Mouse (Mus musculus): Measurements from ENCODE around the gene Abcg2. TPM values are rescaled to one million over a fixed set of nuclear protein-coding genes. Genes with fewer than 3 reads are reported as not detected.

Abcg2 gene
- total RNA-seq, 2 experiments from 2014 or later: 17.2 to 20.0 TPM

- DNase-seq (ENCODE audit: low spot score in 2 of 2): no peak
Measured at GRCm38 (mm10) chr6:58632419-58632818, 48.1 kb downstream of the Abcg2 start.

- no peak for DNase-seq (ENCODE audit: low spot score in 2 of 2)
Measured at GRCm38 (mm10) chr6:58633731-58634130, 49.4 kb downstream of the Abcg2 start.

GRCm38 (mm10) chr6:58638566-58638965 lies 54.2 kb downstream of the Abcg2 start:
- no peak for DNase-seq (ENCODE audit: low spot score in 2 of 2)

- DNase-seq (ENCODE audit: low spot score in 2 of 2): no peak
Measured at GRCm38 (mm10) chr6:58639391-58639790, 55.1 kb downstream of the Abcg2 start.

DNA sequence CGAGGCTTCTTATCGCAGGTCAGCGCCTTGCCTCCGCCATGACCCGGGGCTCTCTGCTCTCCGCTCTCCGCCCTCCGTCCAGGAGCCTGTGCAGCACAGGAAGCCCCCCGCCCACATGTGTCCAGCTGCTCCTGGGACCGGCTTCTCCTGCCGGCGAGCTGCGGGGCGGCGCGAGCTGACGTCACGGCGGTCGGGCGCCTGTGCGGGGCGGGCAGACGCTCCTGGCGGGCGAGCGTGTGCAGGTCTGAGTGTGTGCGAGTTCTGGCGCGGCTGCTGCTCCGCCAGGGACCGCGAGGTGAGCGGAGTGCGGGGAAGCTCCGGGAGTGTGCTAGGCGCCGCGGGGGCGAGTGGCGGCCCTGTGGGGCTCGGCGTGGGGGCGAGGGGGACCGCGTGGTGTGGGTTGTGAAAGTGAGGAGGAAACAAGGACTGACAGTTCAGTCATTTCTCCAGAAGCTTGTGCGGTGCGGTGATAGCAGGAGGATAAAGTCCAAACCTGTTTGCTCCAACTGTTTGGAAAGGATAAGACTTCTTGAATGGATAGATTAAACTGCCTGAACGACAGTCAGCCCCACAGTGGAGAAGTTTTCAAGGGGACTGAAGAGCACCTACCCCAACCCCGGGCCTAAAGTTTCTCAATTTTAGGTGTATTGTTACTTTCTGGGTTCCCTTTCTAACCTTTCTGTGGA lies 56.2 kb downstream of the Abcg2 start:
- DNase-seq (ENCODE audit: low spot score in 2 of 2): peak; percentile 72 to 80

DNA sequence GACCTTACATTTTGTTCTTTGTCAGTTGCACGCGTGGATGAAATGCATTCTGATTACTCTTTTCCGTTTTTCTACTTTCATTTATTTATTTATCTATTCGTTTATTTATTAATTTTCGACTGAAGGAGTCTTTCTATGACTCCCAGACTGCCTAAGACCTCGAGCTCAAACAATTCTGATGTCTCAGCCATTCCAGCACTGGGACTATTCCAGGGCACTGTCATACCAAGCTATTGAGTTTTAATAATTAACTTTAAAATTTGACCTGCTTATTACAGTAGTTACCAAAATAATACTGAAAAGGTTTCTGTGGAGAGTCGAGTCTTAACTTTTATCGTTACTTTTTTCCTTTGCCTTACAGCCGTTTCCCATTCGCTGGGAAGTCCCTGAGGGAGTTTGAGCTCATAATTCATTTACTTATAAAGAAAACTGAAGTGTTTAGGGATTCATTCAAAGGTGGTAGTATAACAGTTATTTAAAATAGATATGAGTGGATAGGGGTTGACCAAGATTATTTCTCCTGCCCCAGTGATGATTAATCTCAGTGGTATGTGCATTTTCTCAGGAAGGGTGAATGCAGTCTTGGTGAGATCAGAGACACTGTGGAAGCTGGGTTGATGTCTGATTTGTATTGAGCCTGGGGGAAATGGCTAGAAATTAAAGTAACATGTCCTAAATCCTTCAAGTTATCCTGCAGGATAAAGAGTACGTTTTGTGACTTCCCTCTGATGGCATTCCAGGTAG lies 56.9 kb downstream of the Abcg2 start:
- DNase-seq (ENCODE audit: low spot score in 2 of 2): no peak

- DNase-seq (ENCODE audit: low spot score in 2 of 2): no peak
Measured at GRCm38 (mm10) chr6:58642191-58642590, 57.9 kb downstream of the Abcg2 start.

GRCm38 (mm10) chr6:58644586-58644985 lies 60.3 kb downstream of the Abcg2 start:
- DNase-seq (ENCODE audit: low spot score in 2 of 2): no peak

- DNase-seq (ENCODE audit: low spot score in 2 of 2): no peak
Measured at GRCm38 (mm10) chr6:58648100-58648749, 63.9 kb downstream of the Abcg2 start.

DNA sequence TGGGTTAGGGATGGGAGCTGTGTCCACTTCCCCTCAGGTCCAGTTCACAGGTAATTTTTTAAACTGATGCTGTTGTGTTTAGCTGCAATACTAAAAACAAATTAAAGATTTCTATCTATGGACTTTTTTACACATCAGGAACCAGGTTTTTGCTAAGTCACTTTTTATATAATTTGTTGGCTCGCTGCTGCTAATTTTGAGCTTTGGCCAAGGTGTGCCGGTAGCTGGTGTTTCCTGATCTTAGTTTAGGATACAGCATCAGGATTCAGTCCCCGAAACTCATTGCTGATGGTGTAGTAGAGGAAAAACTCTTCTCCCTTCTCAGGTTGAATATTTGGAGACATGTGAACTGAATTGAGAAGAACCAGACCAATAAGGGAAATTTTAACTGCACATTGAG lies 65.8 kb downstream of the Abcg2 start:
- no peak for DNase-seq (ENCODE audit: low spot score in 2 of 2)

GRCm38 (mm10) chr6:58651038-58651437 lies 66.7 kb downstream of the Abcg2 start:
- DNase-seq (ENCODE audit: low spot score in 2 of 2): no peak

DNA sequence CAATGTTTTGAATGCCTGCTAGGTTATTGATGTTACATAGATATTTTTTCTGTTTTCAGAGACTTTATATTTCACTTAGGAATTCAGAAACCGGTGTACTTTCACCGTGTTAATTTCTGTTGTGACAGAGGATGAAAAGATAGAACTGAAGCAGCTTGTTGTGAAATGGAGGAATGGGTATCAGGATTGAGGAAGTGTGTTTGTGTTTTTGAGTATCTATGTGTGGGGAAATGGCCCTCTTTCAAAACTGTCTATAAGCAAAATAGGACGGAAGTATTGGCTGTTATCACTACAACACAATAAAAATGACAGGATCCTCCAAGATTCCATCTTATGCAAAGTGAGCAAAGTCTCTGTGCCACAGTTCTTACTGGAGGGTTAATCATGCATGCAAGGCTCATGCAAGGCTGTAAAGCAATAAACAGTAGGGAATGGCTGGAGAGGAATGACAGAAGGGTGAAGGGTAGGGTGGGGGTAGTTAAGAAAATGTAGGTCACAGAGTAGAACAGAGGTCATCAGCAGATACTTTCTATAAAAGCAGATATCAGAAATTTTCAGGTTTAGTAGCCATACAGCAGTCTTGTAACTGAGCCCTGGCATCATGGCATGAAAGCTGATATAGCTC lies 76.7 kb downstream of the Abcg2 start:
- no peak for DNase-seq (ENCODE audit: low spot score in 2 of 2)

DNA sequence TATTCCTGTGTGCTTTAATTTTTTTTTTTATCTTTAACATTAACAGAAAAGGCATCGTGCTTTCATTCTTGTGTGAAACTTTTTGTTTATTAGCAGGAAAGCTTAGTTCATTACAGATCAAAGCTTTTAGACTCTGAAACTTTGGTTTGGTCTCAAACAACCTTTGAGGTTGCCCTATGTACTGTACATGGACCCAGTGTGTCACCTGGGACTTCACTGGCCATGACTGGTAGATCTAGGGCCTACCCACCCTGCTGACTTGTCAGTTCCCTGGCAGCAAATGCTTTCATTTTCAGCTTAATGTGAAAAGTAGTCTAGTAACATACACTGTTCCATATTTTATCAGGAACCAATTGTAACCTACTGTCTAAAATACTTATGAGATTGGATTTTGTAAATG lies 93.5 kb downstream of the Abcg2 start:
- no peak for DNase-seq (ENCODE audit: low spot score in 2 of 2)

GRCm38 (mm10) chr6:58678530-58678929 lies 94.2 kb downstream of the Abcg2 start:
- DNase-seq (ENCODE audit: low spot score in 2 of 2): no peak

GRCm38 (mm10) chr6:58691584-58691983 lies 107.3 kb downstream of the Abcg2 start:
- DNase-seq (ENCODE audit: low spot score in 2 of 2): no peak

DNA sequence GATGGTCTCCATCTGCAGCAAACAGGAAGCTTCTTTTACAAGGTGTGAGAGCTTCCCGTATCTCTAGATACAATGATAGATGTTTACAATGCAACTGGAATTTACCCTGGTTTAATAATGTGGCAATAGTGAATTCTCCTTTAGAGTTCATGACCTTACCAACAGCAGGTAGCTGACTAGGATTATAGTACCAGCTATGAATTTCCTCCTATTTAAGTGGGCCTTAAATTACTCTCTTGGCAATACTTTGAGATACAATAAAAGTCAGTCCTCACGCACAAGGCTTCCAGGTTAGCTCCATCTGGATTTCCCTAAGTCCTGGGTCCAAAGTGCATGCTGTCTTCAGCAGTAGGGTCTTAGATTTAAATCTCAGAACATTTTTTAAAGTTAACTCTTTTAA lies 109.9 kb downstream of the Abcg2 start:
- no peak for DNase-seq (ENCODE audit: low spot score in 2 of 2)

GRCm38 (mm10) chr6:58694765-58695164 lies 110.4 kb downstream of the Abcg2 start:
- DNase-seq (ENCODE audit: low spot score in 2 of 2): no peak

GRCm38 (mm10) chr6:58710369-58710768 lies 126.0 kb downstream of the Abcg2 start:
- no peak for DNase-seq (ENCODE audit: low spot score in 2 of 2)

- DNase-seq (ENCODE audit: low spot score in 2 of 2): no peak
Measured at GRCm38 (mm10) chr6:58711909-58712308, 127.6 kb downstream of the Abcg2 start.

- DNase-seq (ENCODE audit: low spot score in 2 of 2): no peak
Measured at GRCm38 (mm10) chr6:58733851-58734250, 149.5 kb downstream of the Abcg2 start.

DNA sequence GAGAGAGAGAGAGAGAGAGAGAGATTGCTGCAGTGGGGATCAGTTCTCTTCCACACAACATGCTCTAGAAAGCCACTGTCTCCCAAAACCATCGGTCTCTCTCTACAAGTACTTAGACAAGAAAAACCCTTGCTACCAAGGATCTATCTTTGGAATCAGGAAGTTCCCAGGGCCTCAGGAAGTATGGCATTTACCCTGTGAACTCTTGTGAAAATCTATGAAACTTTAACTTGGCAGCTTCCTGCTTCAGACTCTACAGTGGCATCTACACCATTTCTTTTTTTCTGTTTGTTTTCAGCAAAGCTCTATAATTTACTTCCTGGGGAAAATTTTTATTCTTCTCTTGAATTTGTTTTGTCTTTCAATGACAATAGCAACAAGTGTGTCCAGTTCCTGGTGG lies 150.8 kb downstream of the Abcg2 start:
- no peak for DNase-seq (ENCODE audit: low spot score in 2 of 2)

All from left cerebral cortex, adult 18-20 months (tissue).